Mouse (Mus musculus): ENCODE data around the gene Cnnm4. TPM values are rescaled to one million over a fixed set of nuclear protein-coding genes. Genes with fewer than 3 reads are reported as not detected.
A peak's percentile ranks its signal among the peaks of the same experiment; 100 is the strongest.

The Cnnm4 gene
- polyA plus RNA-seq, 1 experiment from 2014 or later, result 10.4 TPM

GRCm38 (mm10) chr1:36555798-36556395 is 84.5 kb downstream of the Cnnm4 start:
- Histone ChIP-seq H3K4me1 (replicated peaks; ENCODE audit: control insufficient read depth, insufficient read depth, low read length) (peaks cover 20% of the 10 kb centered on the region), H3K4me2 (replicated peaks; ENCODE audit: low read depth, low read length) (peak overlapping the region; percentile 99), H3K9ac (ENCODE audit: low read depth, low read length) (peak overlapping the region; percentile 100), H3K27me3 (ENCODE audit: control insufficient read depth, insufficient read depth, low read length) (no peaks in the 10 kb centered on the region), H3K36me3 (ENCODE audit: control insufficient read depth, insufficient read depth, low read length) (peaks cover 24% of the 10 kb centered on the region), H3K27ac (ENCODE audit: low read depth, low read length) (peak overlapping the region; percentile 99), H3K4me3 (ENCODE audit: low read depth, low read length) (peak overlapping the region; percentile 93), H3K9me3 (ENCODE audit: control insufficient read depth, low read length) (no peaks in the 10 kb centered on the region)
- 4% methylated on average over 8 of the region's 8 CpGs for WGBS
- DNase-seq (ENCODE audit: low spot score), result peak; percentile 58
- no peak for ATAC-seq (ENCODE audit: low FRiP score)

- H3K4me2 ChIP-seq (replicated peaks; ENCODE audit: low read depth, low read length), result peak overlapping the region; percentile 99
- ATAC-seq (ENCODE audit: low FRiP score), result peak; percentile 82
These were observed 85.4 kb downstream of the Cnnm4 start for GRCm38 (mm10) chr1:36556553-36557456.

GRCm38 (mm10) chr1:36557457-36558011 is 86.1 kb downstream of the Cnnm4 start:
- peaks cover 16% of the 10 kb centered on the region for H3K36me3 ChIP-seq (ENCODE audit: control insufficient read depth, insufficient read depth, low read length)
- WGBS, result under 1% methylated on average over 45 of the region's 48 CpGs
- ATAC-seq (ENCODE audit: low FRiP score) (peak; percentile 63), DNase-seq (ENCODE audit: low spot score) (peak; percentile 81)
- peak overlapping the region; percentile 100 for H3K9ac ChIP-seq (ENCODE audit: low read depth, low read length)
- H3K4me2 ChIP-seq (replicated peaks; ENCODE audit: low read depth, low read length), result peak overlapping the region; percentile 99
- peaks cover 20% of the 10 kb centered on the region for H3K4me1 ChIP-seq (replicated peaks; ENCODE audit: control insufficient read depth, insufficient read depth, low read length)
- no peaks in the 10 kb centered on the region for H3K27me3 ChIP-seq (ENCODE audit: control insufficient read depth, insufficient read depth, low read length)
- H3K4me3 ChIP-seq (ENCODE audit: low read depth, low read length), result peak overlapping the region; percentile 93
- H3K9me3 ChIP-seq (ENCODE audit: control insufficient read depth, low read length), result no peaks in the 10 kb centered on the region
- H3K27ac ChIP-seq (ENCODE audit: low read depth, low read length), result peak overlapping the region; percentile 99

More at GRCm38 (mm10) chr1:36556553-36557456, 85.4 kb downstream of the Cnnm4 start:
- peak; percentile 98 for DNase-seq (ENCODE audit: low spot score)
- under 1% methylated on average over 42 of the region's 52 CpGs for WGBS
- Histone ChIP-seq H3K27ac (ENCODE audit: low read depth, low read length) (peak overlapping the region; percentile 99), H3K4me3 (ENCODE audit: low read depth, low read length) (peak overlapping the region; percentile 93), H3K36me3 (ENCODE audit: control insufficient read depth, insufficient read depth, low read length) (peaks cover 18% of the 10 kb centered on the region), H3K4me1 (replicated peaks; ENCODE audit: control insufficient read depth, insufficient read depth, low read length) (peaks cover 20% of the 10 kb centered on the region), H3K9me3 (ENCODE audit: control insufficient read depth, low read length) (no peaks in the 10 kb centered on the region), H3K9ac (ENCODE audit: low read depth, low read length) (peak overlapping the region; percentile 100), H3K27me3 (ENCODE audit: control insufficient read depth, insufficient read depth, low read length) (no peaks in the 10 kb centered on the region)

Other genes starting within 250 kb of the Cnnm4 start
- gene Uggt1, start 226.9 kb upstream of the Cnnm4 start, polyA plus RNA-seq (2014; fragmentation: Nextera tagmentation; extraction: Ambion mirVana), result 76.3 and 97.6 TPM in 2 replicates
- gene Neurl3, start 196.9 kb upstream of the Cnnm4 start, polyA plus RNA-seq (2014; fragmentation: Nextera tagmentation; extraction: Ambion mirVana), result 0.32 and 1.3 TPM in 2 replicates
- gene Arid5a, start 163.9 kb upstream of the Cnnm4 start, polyA plus RNA-seq (2014; fragmentation: Nextera tagmentation; extraction: Ambion mirVana), result 1.9 and 2.7 TPM in 2 replicates
- 30.5 and 31.0 TPM in 2 replicates for gene Kansl3, start 102.4 kb upstream of the Cnnm4 start, polyA plus RNA-seq (2014; fragmentation: Nextera tagmentation; extraction: Ambion mirVana)
- 1.1 and 1.2 TPM in 2 replicates for gene Fer1l5, start 99.3 kb upstream of the Cnnm4 start, polyA plus RNA-seq (2014; fragmentation: Nextera tagmentation; extraction: Ambion mirVana)
- 35.7 and 45.3 TPM in 2 replicates for gene Lman2l, start 26.3 kb upstream of the Cnnm4 start, polyA plus RNA-seq (2014; fragmentation: Nextera tagmentation; extraction: Ambion mirVana)
- gene Cnnm3, start 40.2 kb downstream of the Cnnm4 start, polyA plus RNA-seq (2014; fragmentation: Nextera tagmentation; extraction: Ambion mirVana), result 3.9 and 7.9 TPM in 2 replicates
- 6.1 and 6.8 TPM in 2 replicates for gene Ankrd23, start 65.3 kb downstream of the Cnnm4 start, polyA plus RNA-seq (2014; fragmentation: Nextera tagmentation; extraction: Ambion mirVana)
- gene Gm42417, start 67.8 kb downstream of the Cnnm4 start, polyA plus RNA-seq (2014; fragmentation: Nextera tagmentation; extraction: Ambion mirVana), result not detected in 2 replicates
- 12.8 and 13.1 TPM in 2 replicates for gene Ankrd39, start 75.8 kb downstream of the Cnnm4 start, polyA plus RNA-seq (2014; fragmentation: Nextera tagmentation; extraction: Ambion mirVana)
- 4.3 and 5.9 TPM in 2 replicates for gene Sema4c, start 86.7 kb downstream of the Cnnm4 start, polyA plus RNA-seq (2014; fragmentation: Nextera tagmentation; extraction: Ambion mirVana)
- 0.52 and 0.53 TPM in 2 replicates for gene Fam178b, start 211.6 kb downstream of the Cnnm4 start, polyA plus RNA-seq (2014; fragmentation: Nextera tagmentation; extraction: Ambion mirVana)
- 510 and 530 TPM in 2 replicates for gene Cox5b, start 219.8 kb downstream of the Cnnm4 start, polyA plus RNA-seq (2014; fragmentation: Nextera tagmentation; extraction: Ambion mirVana)
- gene 4933424G06Rik, start 238.5 kb downstream of the Cnnm4 start, polyA plus RNA-seq (2014; fragmentation: Nextera tagmentation; extraction: Ambion mirVana), result 0.19 and 0.22 TPM in 2 replicates
- gene Actr1b, start 242.8 kb downstream of the Cnnm4 start, polyA plus RNA-seq (2014; fragmentation: Nextera tagmentation; extraction: Ambion mirVana), result 84.9 and 97.5 TPM in 2 replicates